Mouse (Mus musculus) central nervous system, embryonic 18 days (tissue): ENCODE data around the gene 2510039O18Rik. TPM values are rescaled to one million over a fixed set of nuclear protein-coding genes. Genes with fewer than 3 reads are reported as not detected.

Source experiments
- polyA plus RNA-seq: library from polyadenylated mRNA; depleted of rRNA; stranded (reverse); fragments of >200 nt; gene quantifications from 2 replicates; pipeline ENCODE4 v1.2.3, GENCODE M21; 2012; rRNA removed

The 2510039O18Rik gene
- polyA plus RNA-seq: 42.5 and 42.9 TPM in 2 replicates

DNA sequence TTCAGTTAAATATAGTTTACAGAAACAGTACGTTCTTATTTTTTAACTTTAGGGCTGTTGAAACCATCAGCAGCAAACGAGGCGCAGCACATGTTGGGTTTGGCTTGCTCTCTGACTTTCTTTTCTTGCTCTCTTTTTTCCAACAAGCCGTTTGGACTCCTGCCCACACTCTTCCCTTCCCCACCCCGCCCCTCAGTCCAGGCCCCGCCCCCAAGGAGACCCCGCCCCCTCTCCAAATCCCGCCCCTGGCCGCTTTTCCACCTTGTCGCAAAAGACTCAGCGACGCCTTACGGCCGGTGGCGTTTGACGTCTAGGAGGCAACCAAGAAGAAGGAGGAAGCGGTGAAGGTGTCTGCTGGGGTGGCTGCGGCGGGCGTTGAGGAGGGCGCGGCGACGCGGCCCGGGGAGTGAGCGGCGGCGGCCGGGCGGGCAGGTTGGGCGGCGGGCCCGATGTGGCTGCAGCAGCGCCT is at the start of gene 2510039O18Rik:
Gene 2510039O18Rik, plus strand, starts transcription at position 320 of the 469 bp plus-strand sequence.

DNA sequence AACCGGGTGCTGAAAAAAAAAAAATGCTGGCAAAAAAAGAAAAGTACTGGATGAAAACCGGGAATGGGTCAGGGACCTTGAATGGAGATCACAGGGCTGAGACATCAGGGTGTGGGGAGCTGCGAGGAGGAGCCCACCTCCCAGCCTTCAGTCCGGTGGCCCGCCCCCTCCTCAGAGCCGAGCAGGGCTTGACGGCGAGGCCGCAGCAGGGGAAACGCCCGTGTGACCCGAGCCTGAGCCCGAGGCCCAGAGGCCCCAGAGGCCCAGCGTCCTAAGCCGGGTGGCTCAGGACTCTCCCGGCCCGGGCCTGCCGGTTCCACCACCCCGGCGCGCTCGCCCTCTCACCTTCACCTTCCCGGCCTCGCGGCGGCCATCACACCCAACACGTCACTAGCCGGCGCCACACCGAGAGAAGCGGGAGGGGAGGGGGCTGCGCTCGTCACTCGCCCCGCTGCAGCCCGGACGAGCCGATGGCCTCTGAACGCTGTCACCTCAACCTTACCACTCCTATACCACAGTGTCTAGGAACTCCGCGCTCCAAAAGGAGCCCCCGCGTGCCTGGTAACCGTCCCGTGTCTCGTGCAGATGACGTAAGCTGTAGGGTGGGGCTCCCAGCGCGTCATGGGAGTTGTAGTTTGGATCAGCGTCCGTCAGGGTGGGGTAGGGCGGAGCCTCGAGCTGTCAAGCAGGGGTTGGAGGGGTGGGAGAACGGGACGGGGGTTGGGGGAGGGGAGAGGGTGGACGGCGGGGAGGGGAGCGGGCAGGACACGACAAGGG is 36.2 kb upstream of the 2510039O18Rik start, which contains the start of gene Mfn2:
Gene Mfn2, minus strand, starts transcription at position 392 of the 777 bp plus-strand sequence.

GRCm38 (mm10) chr4:147936331-147936954 is 4.3 kb upstream of the 2510039O18Rik start, which contains the start of gene Plod1:
Gene Plod1 (minus strand): TSS chr4:147936767.

GRCm38 (mm10) chr4:147985205-147986132 is 44.8 kb downstream of the 2510039O18Rik start, which contains the start of gene Nppb:
Gene Nppb (plus strand): TSS chr4:147985788.

Other genes starting within 250 kb of the 2510039O18Rik start
- not detected in 2 replicates for gene Zfp534, start 238.3 kb upstream of the 2510039O18Rik start, polyA plus RNA-seq
- gene Zfp984, start 131.1 kb upstream of the 2510039O18Rik start, polyA plus RNA-seq: 4.3 and 4.5 TPM in 2 replicates
- 8.0 and 8.9 TPM in 2 replicates for gene Zfp933, start 92.5 kb upstream of the 2510039O18Rik start, polyA plus RNA-seq
- 79.9 and 80.4 TPM in 2 replicates for gene Miip, start 72.1 kb upstream of the 2510039O18Rik start, polyA plus RNA-seq
- 7.8 and 8.5 TPM in 2 replicates for gene Fv1, start 71.9 kb upstream of the 2510039O18Rik start, polyA plus RNA-seq
- gene Mfn2, start 36.2 kb upstream of the 2510039O18Rik start, polyA plus RNA-seq: 73.6 and 75.9 TPM in 2 replicates
- 13.5 and 15.5 TPM in 2 replicates for gene Plod1, start 4.1 kb upstream of the 2510039O18Rik start, polyA plus RNA-seq
- gene Nppb, start 44.9 kb downstream of the 2510039O18Rik start, polyA plus RNA-seq: 0.12 and 0.25 TPM in 2 replicates
- gene Nppa, start 59.8 kb downstream of the 2510039O18Rik start, polyA plus RNA-seq: 0.82 and 1.1 TPM in 2 replicates
- 51.4 and 54.8 TPM in 2 replicates for gene Clcn6, start 97.9 kb downstream of the 2510039O18Rik start, polyA plus RNA-seq
- gene Mthfr, start 98.2 kb downstream of the 2510039O18Rik start, polyA plus RNA-seq: 26.1 and 28.2 TPM in 2 replicates
- gene Agtrap, start 147.1 kb downstream of the 2510039O18Rik start, polyA plus RNA-seq: 4.0 and 4.1 TPM in 2 replicates
- gene Mad2l2, start 189.5 kb downstream of the 2510039O18Rik start, polyA plus RNA-seq: 105 and 106 TPM in 2 replicates
- gene Draxin, start 189.8 kb downstream of the 2510039O18Rik start, polyA plus RNA-seq: 40.4 and 42.8 TPM in 2 replicates
- gene Fbxo6, start 211.2 kb downstream of the 2510039O18Rik start, polyA plus RNA-seq: 21.9 and 23.4 TPM in 2 replicates
- gene Fbxo44, start 219.6 kb downstream of the 2510039O18Rik start, polyA plus RNA-seq: 114 and 122 TPM in 2 replicates
- 8.8 and 14.9 TPM in 2 replicates for gene Fbxo2, start 219.7 kb downstream of the 2510039O18Rik start, polyA plus RNA-seq